In genomic region chr3:39612408-39612807, GRCm38 (mm10) we compare ENCODE assay signal across 20 mouse cellular contexts.
"Had no signal": no experiment of that assay in that cellular context is flagged by ENCODE, and none has a peak within 500 bp of the region (broad histone marks: within the 10 kb centered on the region; RNA-seq: fewer than 3 reads in every experiment).

No protein-coding gene starts in this region.

- ATAC-seq: liver, postnatal 0 days; lung, postnatal 0 days; midbrain, embryonic 16.5 days had no signal

- H3K27me3 ChIP-seq: liver, embryonic 13.5 days; liver, embryonic 15.5 days; lung, embryonic 15.5 days; megakaryocyte, embryonic 14.5 days; midbrain, embryonic 12.5 days had no signal

- H3K36me3 ChIP-seq: liver, embryonic 13.5 days; liver, embryonic 15.5 days; lung, embryonic 15.5 days; midbrain, embryonic 10.5 days; midbrain, embryonic 12.5 days had no signal

- H3K4me1 ChIP-seq: liver, embryonic 13.5 days; liver, embryonic 15.5 days; lung, embryonic 15.5 days; megakaryocyte, embryonic 14.5 days; midbrain, embryonic 10.5 days; midbrain, embryonic 12.5 days had no signal

- H3K4me2 ChIP-seq: liver, embryonic 13.5 days; liver, embryonic 15.5 days; lung, embryonic 15.5 days; midbrain, embryonic 12.5 days had no signal

- H3K27ac ChIP-seq: liver, embryonic 13.5 days; liver, embryonic 15.5 days; lung, embryonic 15.5 days; macrophage; midbrain, embryonic 10.5 days; midbrain, embryonic 12.5 days had no signal

- DNase-seq: liver, embryonic 13.5 days; liver, postnatal 0 days; lung, adult 2 months; lung, postnatal 14 days; lung, postnatal 36 days; midbrain, embryonic 14.5 days; right cerebral cortex, postnatal 14 days; spleen, adult 18-20 months; thymus, adult 18-20 months; thymus, postnatal 14 days; thymus, postnatal 4 days had no signal

- H3K4me3 ChIP-seq: liver, embryonic 13.5 days; liver, embryonic 15.5 days; lung, embryonic 15.5 days; megakaryocyte, embryonic 14.5 days; midbrain, embryonic 10.5 days; midbrain, embryonic 12.5 days; myocyte had no signal

- H3K9ac ChIP-seq: liver, embryonic 13.5 days; liver, embryonic 15.5 days; liver, postnatal 0 days; lung, embryonic 15.5 days; midbrain, embryonic 12.5 days had no signal

- H3K9me3 ChIP-seq: liver, embryonic 13.5 days; liver, embryonic 15.5 days; lung, embryonic 15.5 days; megakaryocyte, embryonic 14.5 days; midbrain, embryonic 10.5 days; midbrain, embryonic 12.5 days had no signal
